Comparison of ENCODE assay signal across 15 mouse cellular contexts in genomic region chr1:91967041-91967440, GRCm38 (mm10).
DNase-seq lines count a peak whose midpoint lies in the region; ATAC-seq lines count a peak whose summit lies in the region.
"Had no signal": no experiment of that assay in that cellular context is flagged by ENCODE, and none has a peak within 500 bp of the region (broad histone marks: within the 10 kb centered on the region; RNA-seq: fewer than 3 reads in every experiment).

No protein-coding gene starts in this region.

- H3K4me1 ChIP-seq in midbrain, embryonic 16.5 days (ENCODE audit: control insufficient read depth, insufficient read depth, low read length), result peaks cover 3% of the 10 kb centered on the region; the same call in 1 of the 2 replicates
- H3K4me1 ChIP-seq: heart, embryonic 15.5 days had no signal

- DNase-seq in frontal cortex, postnatal 25 days (ENCODE audit: low spot score in 2 of 2), result no peak
- peak; percentile 27 to 39 for DNase-seq in left cerebral cortex, postnatal 14 days (ENCODE audit: low spot score in 2 of 2)
- DNase-seq in left cerebral cortex, adult 8-10 months (ENCODE audit: low spot score in 2 of 2), result no peak
- DNase-seq in Muller cell, postnatal 12 days (ENCODE audit: inconsistent ontology term), result peak; percentile 5
- DNase-seq in gastrocnemius, postnatal 14 days, result peak; percentile 56
- DNase-seq: kidney, adult 9 months; liver, postnatal 0 days; thymus, adult 2 months had no signal

- 72% methylated on average over 1 of the region's 1 CpGs for WGBS in midbrain, embryonic 16.5 days

- intact Hi-C loops in left cerebral cortex, postnatal 14 days (cut with DNase I), result no loop called here
- intact Hi-C loops in gastrocnemius, postnatal 14 days (cut with DNase I; ENCODE audit: low total_unique reads), result loop anchor here (5.0 kb wide), 1 partner anchor 485 kb away; no protein-coding TSS in a partner anchor

- H3K9me3 ChIP-seq in midbrain, embryonic 16.5 days (replicated peaks; ENCODE audit: control insufficient read depth, low read length, poor library complexity, severe bottlenecking), result no peaks in the 10 kb centered on the region
- H3K9me3 ChIP-seq: G1E; heart, embryonic 15.5 days; limb, embryonic 13.5 days had no signal

- no peak overlapping the region for H3K4me2 ChIP-seq in midbrain, embryonic 16.5 days (ENCODE audit: low read length)
- H3K4me2 ChIP-seq: heart, embryonic 15.5 days; limb, embryonic 13.5 days had no signal

- peak; percentile 39 for ATAC-seq in frontal cortex, adult (ENCODE audit: low TSS enrichment)
- ATAC-seq in activated CD4-positive, CD25-positive, alpha-beta regulatory T cell, adult 4 months, result no peak
- ATAC-seq in midbrain, embryonic 16.5 days, result no peak
- ATAC-seq: liver, postnatal 0 days had no signal

- H3K36me3 ChIP-seq in midbrain, embryonic 16.5 days (ENCODE audit: control insufficient read depth, insufficient read depth, low read length), result peaks cover 20% of the 10 kb centered on the region

- H3K9ac ChIP-seq in midbrain, embryonic 16.5 days (ENCODE audit: low read depth, low read length), result no peak overlapping the region
- H3K9ac ChIP-seq: heart, embryonic 15.5 days; limb, embryonic 13.5 days; liver, postnatal 0 days had no signal

- H3K4me3 ChIP-seq in midbrain, embryonic 16.5 days (ENCODE audit: low read depth, low read length), result no peak overlapping the region
- H3K4me3 ChIP-seq: heart, embryonic 15.5 days; limb, embryonic 13.5 days; myocyte had no signal

- H3K27ac ChIP-seq in midbrain, embryonic 16.5 days (ENCODE audit: low read length), result no peak overlapping the region
- H3K27ac ChIP-seq: heart, embryonic 15.5 days; limb, embryonic 13.5 days had no signal

- no peaks in the 10 kb centered on the region for H3K27me3 ChIP-seq in midbrain, embryonic 16.5 days (ENCODE audit: control insufficient read depth, insufficient read depth, low read depth, low read length)
- H3K27me3 ChIP-seq: heart, embryonic 15.5 days; limb, embryonic 13.5 days had no signal

Comparison
In these comparisons a context has a peak if more than half of its experiments do, and no peak if none do; other contexts are left out.
1. DNase-seq: peak in left cerebral cortex, postnatal 14 days (2 of 2), Muller cell, postnatal 12 days (single experiment) and gastrocnemius, postnatal 14 days (single experiment); none in frontal cortex, postnatal 25 days (0 of 2) and left cerebral cortex, adult 8-10 months (0 of 2).